Mouse (Mus musculus) thymus, adult 2 months (tissue): ENCODE results near the gene Eif3g. TPM values are rescaled to one million over a fixed set of nuclear protein-coding genes. Genes with fewer than 3 reads are reported as not detected.
A peak's percentile ranks its signal among the peaks of the same experiment; 100 is the strongest.

Experiments used
- DNase-seq: peaks from one replicate; pipeline ENCODE4 v3.0.0; 2021
- H3K27ac ChIP-seq: fragments of 200-500 bp; 2 replicates; pipeline ENCODE4 v1.5.1; 2012; ENCODE audit warnings: low read length, control low read depth; ENCODE audit not compliant: control insufficient read depth, insufficient read depth
- H3K27me3 ChIP-seq: fragments of 200-500 bp; 2 replicates; pipeline ENCODE4 v1.6.1; 2012; ENCODE audit warnings: mild to moderate bottlenecking, low read length, moderate library complexity, mixed read lengths; ENCODE audit not compliant: control insufficient read depth, insufficient read depth
- H3K36me3 ChIP-seq: fragments of 200-500 bp; 2 replicates; pipeline ENCODE4 v1.6.1; 2012; ENCODE audit warnings: mild to moderate bottlenecking, low read length, moderate library complexity; ENCODE audit not compliant: control insufficient read depth, insufficient read depth
- H3K4me1 ChIP-seq: fragments of 200-500 bp; replicated peaks from 2 replicates; pipeline ENCODE4 v1.6.1; 2012; ENCODE audit warnings: low read length; ENCODE audit not compliant: control insufficient read depth, insufficient read depth
- H3K4me3 ChIP-seq: fragments of 200-500 bp; 2 replicates; pipeline ENCODE4 v1.5.1; 2012; ENCODE audit warnings: mild to moderate bottlenecking, low read length, control low read depth, moderate library complexity; ENCODE audit not compliant: control insufficient read depth, insufficient read depth
- CTCF ChIP-seq: fragments of 200-500 bp; IDR thresholded peaks from 2 replicates; pipeline ENCODE4 v1.5.1; 2012; ENCODE audit warnings: mild to moderate bottlenecking, control low read depth, low read length, moderate library complexity, borderline replicate concordance; ENCODE audit not compliant: control insufficient read depth, poor library complexity, insufficient read depth; ENCODE audit errors: extremely low read depth
- POLR2A ChIP-seq: fragments of 200-500 bp; IDR thresholded peaks from 2 replicates; pipeline ENCODE4 v1.6.1; 2012; ENCODE audit warnings: mild to moderate bottlenecking, low read length, control low read depth, moderate library complexity; ENCODE audit not compliant: control insufficient read depth, poor library complexity, insufficient read depth; ENCODE audit errors: extremely low read depth
- WGBS: fragments of 180-500 bp; shearing (Covaris S2); methylation state at CpG from one replicate; pipeline ENCODE4 v1.1.7; 2018; 5-methylcytosine and 5-hydroxymethylcytosine counted together
- polyA plus RNA-seq: library from polyadenylated mRNA; depleted of rRNA; stranded (reverse); fragments of >200 nt; gene quantifications from 2 replicates; pipeline ENCODE4 v1.2.3, GENCODE M21; 2012

The Eif3g gene
- polyA plus RNA-seq, 1 experiment = 140 TPM

DNA sequence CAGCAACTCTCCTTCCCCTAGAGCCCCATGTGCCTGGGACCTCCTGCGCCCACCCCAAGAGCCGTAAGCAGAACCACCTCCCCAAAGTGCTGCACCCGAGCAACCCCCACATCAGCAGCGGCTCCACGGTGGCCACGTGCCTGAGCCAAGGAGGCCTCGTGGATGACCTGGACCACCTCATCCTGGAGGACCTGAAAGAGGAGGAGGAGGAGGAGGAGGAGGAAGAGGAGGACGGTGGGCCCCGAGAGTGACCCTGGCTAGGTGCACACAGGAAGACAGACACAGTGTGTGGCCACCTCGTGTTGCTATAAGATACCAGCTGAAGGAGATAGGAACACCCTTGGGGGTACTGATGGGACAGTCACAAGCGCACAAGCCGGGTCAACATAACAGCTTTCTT lies 24.9 kb downstream of the Eif3g start:
- no peaks in the 10 kb centered on the region for H3K36me3 ChIP-seq
- DNase-seq = no peak
- TF ChIP-seq POLR2A (no peak), CTCF (no peak)
- no peak overlapping the region for H3K4me3 ChIP-seq
- 96% methylated on average over 12 of the region's 12 CpGs for WGBS
- no peak overlapping the region for H3K27ac ChIP-seq
- H3K27me3 ChIP-seq = no peaks in the 10 kb centered on the region
- peaks cover 11% of the 10 kb centered on the region for H3K4me1 ChIP-seq

DNA sequence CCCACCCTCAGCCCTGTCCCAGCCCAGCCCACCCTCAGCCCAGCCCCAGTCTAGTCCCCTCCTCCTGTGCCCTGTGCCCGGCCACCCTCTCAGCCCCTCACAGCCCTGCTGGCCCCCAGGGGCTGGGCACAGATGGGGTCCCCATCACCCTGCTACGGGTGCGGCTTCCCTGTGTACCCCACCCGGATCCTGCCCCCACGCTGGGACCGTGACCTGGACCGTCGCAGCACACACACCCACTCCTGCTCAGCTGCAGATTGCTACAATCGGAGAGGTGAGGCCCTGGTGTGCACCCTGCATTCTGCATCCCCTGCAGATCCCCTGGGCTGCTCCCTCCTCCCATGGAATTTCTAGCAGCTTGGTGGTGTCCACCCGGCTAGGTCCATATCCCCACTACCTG lies 25.4 kb downstream of the Eif3g start:
- Histone ChIP-seq H3K4me3 (no peak overlapping the region), H3K27me3 (no peaks in the 10 kb centered on the region), H3K27ac (no peak overlapping the region), H3K36me3 (no peaks in the 10 kb centered on the region), H3K4me1 (peaks cover 13% of the 10 kb centered on the region)
- 98% methylated on average over 10 of the region's 10 CpGs for WGBS
- DNase-seq = no peak
- TF ChIP-seq POLR2A = no peak
- no peak for TF ChIP-seq CTCF

DNA sequence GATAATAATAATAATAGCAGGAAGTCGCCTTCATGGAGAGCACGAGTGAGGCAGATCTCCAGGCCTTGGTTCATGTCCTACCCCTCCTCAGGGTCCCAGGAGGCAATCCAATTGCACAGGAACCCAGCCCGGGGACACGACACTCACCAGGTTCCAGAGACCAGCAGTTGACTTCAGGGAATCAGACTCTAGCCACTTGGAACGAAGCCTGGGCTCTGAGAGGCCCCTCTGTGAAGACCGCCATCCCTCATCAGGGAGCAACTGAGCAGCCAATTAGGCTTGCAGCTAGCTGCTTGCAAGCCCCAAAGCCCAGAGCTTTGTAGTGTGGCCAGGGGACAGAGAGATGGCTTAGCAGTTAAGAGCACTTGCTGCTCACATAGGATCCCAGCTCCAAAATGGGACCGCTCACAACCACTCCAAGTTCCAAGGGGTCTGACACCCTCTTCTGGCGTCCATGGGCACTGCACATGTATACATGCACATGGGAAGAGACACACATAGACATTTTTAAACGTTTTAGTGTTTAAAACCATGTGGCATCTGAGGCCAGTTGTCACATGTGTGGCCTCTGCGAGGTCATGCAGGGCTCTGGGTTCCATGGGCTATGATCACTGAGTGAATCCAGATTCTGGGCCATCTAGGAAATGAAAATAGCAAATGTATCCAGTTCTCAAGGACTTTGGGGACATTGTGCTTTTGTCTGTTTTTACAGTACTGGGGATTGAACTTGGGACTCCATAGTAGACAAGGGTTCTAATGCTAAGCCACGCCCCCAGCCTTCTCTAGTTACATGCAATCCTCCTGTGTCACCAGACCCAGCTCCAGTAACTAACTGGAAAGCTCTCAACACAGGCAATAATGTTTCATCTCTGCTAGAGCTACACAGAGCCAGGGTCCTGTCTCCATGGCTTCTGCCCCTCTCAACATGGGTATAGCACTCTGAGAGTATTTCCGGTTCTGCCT lies 27.9 kb downstream of the Eif3g start:
- H3K4me3 ChIP-seq = no peak overlapping the region
- no peaks in the 10 kb centered on the region for H3K27me3 ChIP-seq
- H3K4me1 ChIP-seq = peaks cover 13% of the 10 kb centered on the region
- no peak overlapping the region for H3K27ac ChIP-seq
- 93% methylated on average over 12 of the region's 12 CpGs for WGBS
- DNase-seq = no peak
- H3K36me3 ChIP-seq = no peaks in the 10 kb centered on the region
- TF ChIP-seq CTCF (no peak), POLR2A (no peak)

DNA sequence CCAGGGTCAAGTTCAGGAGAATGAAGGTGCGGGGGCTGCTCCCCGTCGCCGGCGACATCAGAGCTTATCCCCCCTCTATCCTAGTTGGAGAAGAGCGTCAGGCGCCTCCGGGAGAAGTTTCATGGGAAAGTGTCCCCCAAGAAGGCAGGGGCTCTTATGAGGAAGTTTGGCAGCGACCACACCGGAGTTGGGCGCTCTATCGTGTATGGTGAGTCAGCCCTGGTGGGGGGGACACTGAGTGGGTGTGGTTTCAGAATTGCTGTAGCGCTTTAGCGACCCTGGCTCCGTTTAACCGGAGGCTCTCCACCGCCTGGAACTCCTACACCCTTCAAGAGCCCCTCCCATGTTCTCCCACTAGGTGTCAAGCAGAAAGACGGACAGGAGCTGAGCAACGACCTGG lies 29.2 kb downstream of the Eif3g start:
- Histone ChIP-seq H3K36me3 (no peaks in the 10 kb centered on the region), H3K27me3 (no peaks in the 10 kb centered on the region), H3K4me1 (peaks cover 13% of the 10 kb centered on the region), H3K4me3 (peak overlapping the region; percentile 91), H3K27ac (no peak overlapping the region)
- WGBS = 8% methylated on average over 19 of the region's 19 CpGs
- TF ChIP-seq CTCF = no peak
- no peak for TF ChIP-seq POLR2A
- no peak for DNase-seq

DNA sequence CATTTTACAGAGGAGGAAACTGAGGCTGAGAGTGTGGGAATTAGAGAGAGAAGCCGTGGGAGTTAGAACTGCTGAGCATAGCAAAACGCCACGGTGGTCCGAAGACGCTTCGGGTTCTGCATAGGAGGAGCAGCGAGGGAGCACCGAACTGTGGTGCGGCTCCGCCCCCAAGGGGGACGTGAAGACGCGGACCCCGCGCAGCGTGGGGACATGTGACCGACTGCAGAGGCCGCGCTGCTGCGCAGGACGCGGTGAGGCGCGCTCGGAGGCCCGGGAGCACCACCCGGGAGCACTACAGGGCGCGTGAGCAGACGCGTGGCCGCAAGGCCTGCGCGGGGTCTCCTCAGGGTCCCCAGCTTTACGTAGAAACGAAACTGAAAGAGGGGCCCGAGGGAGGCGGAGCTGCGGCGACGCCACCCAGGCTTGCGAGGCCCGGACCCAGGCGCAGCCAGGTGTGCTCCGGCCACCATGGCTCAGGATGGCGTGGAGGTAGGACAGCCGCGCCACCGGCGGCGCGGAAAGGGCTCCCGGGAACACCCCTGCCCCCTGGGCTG lies 29.9 kb downstream of the Eif3g start, which contains the start of gene A230050P20Rik:
TSS of gene A230050P20Rik (plus strand) at position 195 of the 554 bp plus-strand sequence.
- TF ChIP-seq POLR2A = no peak
- no peak for TF ChIP-seq CTCF
- peak; percentile 49 for DNase-seq
- Histone ChIP-seq H3K27me3 (no peaks in the 10 kb centered on the region), H3K4me3 (peak within 1 kb of the TSS; percentile 91), H3K36me3 (no peaks in the 10 kb centered on the region), H3K4me1 (peaks cover 13% of the 10 kb centered on the region), H3K27ac (no peak within 1 kb of the TSS)
- 2% methylated on average over 49 of the region's 53 CpGs for WGBS

DNA sequence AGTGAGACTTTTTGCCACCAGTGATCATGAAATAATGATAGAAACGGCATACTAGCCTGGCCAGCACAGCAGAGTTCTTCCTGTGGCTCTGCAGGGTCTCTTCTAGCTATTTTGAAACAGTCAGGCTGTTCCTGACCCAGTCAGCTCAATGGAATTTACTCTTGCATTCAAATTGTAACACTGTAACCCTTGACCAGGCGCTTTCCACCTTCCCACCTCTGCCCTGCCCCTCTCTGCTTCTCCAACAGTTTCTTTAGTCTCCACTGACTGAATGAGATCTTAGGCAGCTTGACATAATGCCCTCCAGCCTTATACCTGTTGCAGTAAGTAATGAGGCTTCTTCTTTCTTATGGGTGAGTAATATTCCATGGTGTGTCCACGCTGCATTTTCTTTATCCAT lies 31.5 kb downstream of the Eif3g start:
- Histone ChIP-seq H3K27ac (no peak overlapping the region), H3K27me3 (no peaks in the 10 kb centered on the region), H3K4me1 (peaks cover 13% of the 10 kb centered on the region), H3K4me3 (no peak overlapping the region), H3K36me3 (no peaks in the 10 kb centered on the region)
- WGBS = 60% methylated on average over 3 of the region's 3 CpGs
- no peak for TF ChIP-seq POLR2A
- TF ChIP-seq CTCF = no peak
- DNase-seq = no peak
